Mouse (Mus musculus) kidney, adult 2 months (tissue): Measurements from ENCODE around the gene Ndufa7. TPM values are rescaled to one million over a fixed set of nuclear protein-coding genes. Genes with fewer than 3 reads are reported as not detected.

ENCODE experiments used
- DNase-seq: peaks from one replicate; pipeline ENCODE4 v3.0.0; 2021
- H3K27ac ChIP-seq: fragments of 200-500 bp; 2 replicates; pipeline ENCODE4 v1.5.1; 2012; ENCODE audit warnings: low read depth, low read length, control low read depth, inconsistent platforms; ENCODE audit not compliant: insufficient read depth
- H3K27me3 ChIP-seq: fragments of 200-500 bp; replicated peaks from 2 replicates; pipeline ENCODE4 v1.6.1; 2012; ENCODE audit warnings: mild to moderate bottlenecking, moderate library complexity, low read length, inconsistent platforms; ENCODE audit not compliant: control insufficient read depth, insufficient read depth
- H3K36me3 ChIP-seq: fragments of 200-500 bp; 2 replicates; pipeline ENCODE4 v1.6.1; 2012; ENCODE audit warnings: mild to moderate bottlenecking, moderate library complexity, low read length, inconsistent platforms; ENCODE audit not compliant: control insufficient read depth, insufficient read depth
- H3K4me1 ChIP-seq: fragments of 200-500 bp; 2 replicates; pipeline ENCODE4 v1.6.1; 2011; ENCODE audit warnings: low read length; ENCODE audit not compliant: control insufficient read depth, insufficient read depth
- H3K4me3 ChIP-seq: fragments of 200-500 bp; 2 replicates; pipeline ENCODE4 v1.5.1; 2011; ENCODE audit warnings: mild to moderate bottlenecking, low read depth, low read length, control low read depth; ENCODE audit not compliant: insufficient read depth
- CTCF ChIP-seq: fragments of 200-500 bp; conservative IDR thresholded peaks from 2 replicates; pipeline ENCODE4 v1.5.1; 2011; ENCODE audit warnings: low read depth, mild to moderate bottlenecking, control low read depth, low read length, moderate library complexity, mixed read lengths; ENCODE audit not compliant: insufficient read depth, insufficient read length
- POLR2A ChIP-seq: fragments of 200-500 bp; IDR thresholded peaks from one replicate; pipeline ENCODE4 v1.6.1; 2011; ENCODE audit warnings: low read depth, low read length, control low read depth
- WGBS: fragments of 180-500 bp; shearing (Covaris S2); methylation state at CpG from one replicate; pipeline ENCODE4 v1.1.7; 2018; 5-methylcytosine and 5-hydroxymethylcytosine counted together
- polyA plus RNA-seq: library from polyadenylated mRNA; depleted of rRNA; stranded (reverse); fragments of >200 nt; gene quantifications from 2 replicates; pipeline ENCODE4 v1.2.3, GENCODE M21; 2012; rRNA removed

The Ndufa7 gene
- polyA plus RNA-seq, result 672 and 745 TPM in 2 replicates

DNA sequence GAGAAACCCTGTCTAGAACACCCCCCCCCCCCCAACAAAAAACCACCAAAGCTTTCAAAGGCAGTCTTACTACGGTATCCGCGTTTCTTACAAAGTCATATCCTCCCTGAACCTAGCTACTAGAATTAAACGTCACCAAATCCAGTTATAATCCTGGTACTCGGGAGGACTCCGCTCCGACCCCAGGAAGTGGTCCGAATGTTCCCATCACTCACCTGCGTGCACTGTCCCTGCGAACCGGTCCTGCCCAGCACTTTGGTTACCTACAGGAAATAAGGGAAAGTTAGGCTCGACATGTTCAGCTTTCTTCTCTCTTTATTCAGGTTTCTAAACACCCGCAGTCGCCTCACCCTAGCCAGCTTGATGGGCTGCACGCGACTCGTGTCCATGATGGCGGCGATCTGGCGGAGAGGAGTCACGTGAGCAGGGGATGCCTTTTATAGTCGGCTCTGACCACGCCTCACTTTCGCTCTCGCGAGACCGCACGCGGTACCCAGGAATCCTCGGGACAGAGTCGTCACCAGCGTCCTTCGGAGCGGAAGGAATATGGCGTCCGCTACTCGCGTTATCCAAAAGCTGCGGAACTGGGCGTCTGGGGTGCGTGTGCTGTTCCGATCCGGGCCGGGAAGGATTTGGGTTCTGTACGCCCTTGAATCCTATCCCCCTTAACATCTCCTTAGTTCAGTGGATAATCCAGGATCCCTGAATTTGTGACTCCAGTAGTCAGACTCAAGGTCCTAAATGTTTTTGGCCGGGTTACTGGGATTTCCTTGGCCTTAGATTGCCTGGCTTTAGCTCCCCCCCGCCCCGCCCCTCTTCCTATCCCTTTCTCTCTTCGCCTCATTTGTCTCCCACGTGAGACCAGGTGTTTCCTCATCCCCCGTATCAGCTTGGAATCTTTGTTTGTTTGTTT lies at the start of gene Ndufa7, which contains the start of gene Rps28:
TSS of gene Ndufa7 (plus strand) at position 489 of the 913 bp plus-strand sequence.
TSS of gene Rps28 (minus strand) at position 479 of the 913 bp plus-strand sequence.
- H3K27ac ChIP-seq, result peak within 1 kb of the TSS; percentile 84
- no peaks in the 10 kb centered on the region for H3K27me3 ChIP-seq
- peaks cover 2% of the 10 kb centered on the region; the same call in 1 of the 2 replicates for H3K36me3 ChIP-seq
- TF ChIP-seq CTCF (no peak), POLR2A (peak; percentile 95)
- under 1% methylated on average over 51 of the region's 51 CpGs for WGBS
- peak within 1 kb of the TSS; percentile 77 for H3K4me3 ChIP-seq
- H3K4me1 ChIP-seq, result peaks cover 22% of the 10 kb centered on the region
- peak; percentile 99 for DNase-seq

DNA sequence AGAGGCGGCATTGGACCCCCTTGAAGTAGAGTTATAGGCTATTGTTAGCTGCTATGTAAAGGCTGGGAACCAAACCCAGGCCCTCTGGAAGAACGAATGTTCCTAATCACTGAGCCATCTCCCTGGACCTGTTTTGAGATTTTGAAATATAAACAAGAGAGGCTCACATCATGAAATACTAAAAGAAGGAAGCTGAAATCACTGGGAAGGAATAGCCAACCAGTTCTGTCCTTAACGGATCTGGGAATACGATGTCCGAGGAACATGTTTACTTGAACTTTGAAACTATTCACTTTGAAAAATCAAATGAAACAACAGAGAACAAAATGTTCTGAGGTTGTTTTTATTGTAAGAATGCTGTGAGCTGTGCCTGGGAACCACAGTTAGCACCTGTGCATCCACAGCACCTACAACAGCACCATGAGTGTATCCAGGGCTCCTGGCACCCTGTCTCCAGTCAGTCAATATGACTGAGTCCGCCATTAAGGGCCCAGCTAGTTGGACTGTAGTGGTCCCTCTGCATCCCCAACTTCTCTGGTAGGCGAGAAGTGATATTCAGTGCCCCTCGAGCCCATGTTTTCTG lies 49.7 kb upstream of the Ndufa7 start:
- peaks cover 31% of the 10 kb centered on the region for H3K4me1 ChIP-seq
- WGBS, result 64% methylated on average over 8 of the region's 8 CpGs
- peaks cover 5% of the 10 kb centered on the region; the same call in 1 of the 2 replicates for H3K36me3 ChIP-seq
- DNase-seq, result peak; percentile 60
- no peaks in the 10 kb centered on the region for H3K27me3 ChIP-seq
- peak overlapping the region; percentile 85 for H3K27ac ChIP-seq
- H3K4me3 ChIP-seq, result no peak overlapping the region
- TF ChIP-seq CTCF, result no peak
- no peak for TF ChIP-seq POLR2A

DNA sequence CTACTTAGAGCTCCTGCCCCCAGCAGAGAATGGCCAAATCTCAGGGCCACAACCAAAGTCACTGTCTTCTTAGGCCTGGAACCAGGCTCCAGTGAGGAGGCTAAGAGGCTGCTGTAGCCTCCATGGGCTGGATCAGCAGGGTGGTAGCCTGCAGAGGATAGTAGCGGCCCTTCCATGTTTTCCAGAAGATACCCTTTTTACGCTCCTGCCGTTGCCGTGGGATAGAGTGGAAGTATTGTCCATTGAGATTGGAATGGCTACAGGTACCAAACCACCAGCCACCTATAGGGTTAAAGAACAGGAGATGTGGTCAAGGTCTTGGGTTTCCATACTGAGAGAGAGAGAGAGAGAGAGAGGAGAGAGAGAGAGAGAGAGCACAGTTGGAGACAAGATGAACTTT lies 49.1 kb upstream of the Ndufa7 start:
- DNase-seq, result no peak
- Histone ChIP-seq H3K4me1 (peaks cover 31% of the 10 kb centered on the region), H3K4me3 (no peak overlapping the region), H3K27me3 (no peaks in the 10 kb centered on the region), H3K36me3 (peaks cover 5% of the 10 kb centered on the region; the same call in 1 of the 2 replicates), H3K27ac (peak overlapping the region; percentile 85)
- 93% methylated on average over 4 of the region's 4 CpGs for WGBS
- TF ChIP-seq POLR2A (no peak), CTCF (no peak)

DNA sequence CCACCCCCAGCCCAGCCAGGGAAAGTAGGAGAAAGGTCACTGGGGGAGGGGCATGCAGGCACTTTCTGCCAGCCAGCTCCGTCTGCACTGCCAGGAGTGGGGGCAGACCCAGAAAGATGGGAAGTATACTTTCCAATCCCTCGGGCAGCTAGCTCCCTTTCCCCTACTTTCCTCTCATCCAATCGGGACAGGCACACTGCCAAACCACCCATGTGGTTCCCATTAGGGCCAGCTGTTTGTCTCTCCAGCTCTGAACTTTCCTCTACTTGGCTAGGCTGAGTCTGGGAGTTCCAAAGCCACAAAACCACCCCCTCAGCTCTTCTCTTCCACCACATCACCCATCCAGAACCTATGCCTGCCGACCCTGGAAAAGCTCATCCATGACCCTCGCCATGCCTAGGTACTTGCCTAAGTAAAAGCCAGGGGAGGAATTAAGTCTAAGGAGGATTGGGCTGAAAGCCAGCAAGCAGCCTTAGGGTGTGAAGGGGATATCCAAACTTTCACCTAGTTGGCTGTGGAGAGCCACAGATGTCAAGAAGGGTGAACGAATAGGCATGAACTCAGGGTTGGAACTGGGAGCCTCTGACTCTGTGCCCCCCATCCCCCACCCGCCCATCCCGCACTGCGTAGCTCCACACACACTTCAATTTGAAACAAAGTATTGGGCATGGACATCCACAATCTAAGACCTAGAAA lies 45.0 kb upstream of the Ndufa7 start:
- H3K36me3 ChIP-seq, result peaks cover 5% of the 10 kb centered on the region; the same call in 1 of the 2 replicates
- H3K4me3 ChIP-seq, result peak overlapping the region; percentile 28
- DNase-seq, result peak; percentile 99
- no peaks in the 10 kb centered on the region for H3K27me3 ChIP-seq
- WGBS, result 13% methylated on average over 9 of the region's 9 CpGs
- peaks cover 38% of the 10 kb centered on the region for H3K4me1 ChIP-seq
- no peak for TF ChIP-seq CTCF
- peak; percentile 35 for TF ChIP-seq POLR2A
- peak overlapping the region; percentile 75 for H3K27ac ChIP-seq

DNA sequence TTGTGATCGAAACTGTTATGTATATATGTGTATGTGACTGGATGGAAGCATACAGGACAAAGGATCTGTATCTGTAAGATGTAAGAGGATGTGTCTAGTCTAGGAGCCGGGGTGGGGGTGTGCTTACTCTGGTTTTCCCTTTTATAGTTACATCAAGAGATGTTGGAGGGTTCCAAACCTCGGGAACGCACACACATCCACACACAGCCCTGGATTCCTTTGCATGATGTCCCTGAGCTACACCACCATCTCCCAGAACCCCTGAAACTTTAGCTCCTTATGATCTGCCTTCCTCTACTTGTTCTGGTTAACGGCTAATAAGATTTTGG lies 44.4 kb upstream of the Ndufa7 start:
- Histone ChIP-seq H3K4me1 (peaks cover 36% of the 10 kb centered on the region), H3K27me3 (no peaks in the 10 kb centered on the region), H3K4me3 (peak overlapping the region; percentile 39), H3K27ac (peak overlapping the region; percentile 69), H3K36me3 (peaks cover 5% of the 10 kb centered on the region; the same call in 1 of the 2 replicates)
- WGBS, result 61% methylated on average over 5 of the region's 5 CpGs
- TF ChIP-seq CTCF (no peak), POLR2A (no peak)
- DNase-seq, result no peak

DNA sequence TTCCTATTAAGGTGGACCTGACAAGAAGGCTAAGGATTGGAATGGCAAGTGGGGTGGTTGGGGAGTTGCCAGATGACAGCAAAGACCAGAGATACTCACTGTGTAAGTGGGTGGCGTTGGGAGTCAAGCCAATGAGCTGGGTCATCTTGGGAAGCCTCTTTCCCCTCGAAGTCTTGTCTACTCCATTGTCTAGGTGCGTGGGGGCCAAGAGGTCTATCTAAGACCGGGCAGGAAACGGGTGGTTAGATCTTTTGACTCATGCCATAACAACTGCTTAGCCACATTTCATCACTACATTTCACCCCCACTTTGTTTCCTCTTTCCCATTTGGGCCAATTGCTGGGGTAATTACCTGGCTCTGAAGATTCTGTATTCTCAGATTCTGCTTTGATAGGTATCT lies 43.9 kb upstream of the Ndufa7 start:
- DNase-seq, result no peak
- TF ChIP-seq POLR2A (no peak), CTCF (no peak)
- Histone ChIP-seq H3K27me3 (no peaks in the 10 kb centered on the region), H3K27ac (peak overlapping the region; percentile 69), H3K36me3 (peaks cover 5% of the 10 kb centered on the region; the same call in 1 of the 2 replicates), H3K4me1 (peaks cover 31% of the 10 kb centered on the region), H3K4me3 (peak overlapping the region; percentile 39)
- WGBS, result 53% methylated on average over 5 of the region's 5 CpGs
